Mouse (Mus musculus): Measurements from ENCODE around the gene Cdh9.

Gene Cdh9

GRCm38 (mm10) chr15:16728470-16729011, at the start of gene Cdh9:
Gene Cdh9, plus strand, starts transcription at chr15:16728756.
- peak in 1 of 2 experiments; percentile 2 for DNase-seq

- DNase-seq: no peak
These were observed 49.5 kb upstream of the Cdh9 start for GRCm38 (mm10) chr15:16679096-16679495.

- no peak for DNase-seq
These were observed 28.7 kb upstream of the Cdh9 start for GRCm38 (mm10) chr15:16699821-16700220.

- no peak for DNase-seq
These were observed 26.2 kb upstream of the Cdh9 start for GRCm38 (mm10) chr15:16702340-16702739.

GRCm38 (mm10) chr15:16739088-16739487, 10.5 kb downstream of the Cdh9 start:
- no peak for DNase-seq

GRCm38 (mm10) chr15:16746672-16747071, 18.1 kb downstream of the Cdh9 start:
- DNase-seq: no peak

- no peak for DNase-seq
These were observed 34.7 kb downstream of the Cdh9 start for GRCm38 (mm10) chr15:16763252-16763651.

DNA sequence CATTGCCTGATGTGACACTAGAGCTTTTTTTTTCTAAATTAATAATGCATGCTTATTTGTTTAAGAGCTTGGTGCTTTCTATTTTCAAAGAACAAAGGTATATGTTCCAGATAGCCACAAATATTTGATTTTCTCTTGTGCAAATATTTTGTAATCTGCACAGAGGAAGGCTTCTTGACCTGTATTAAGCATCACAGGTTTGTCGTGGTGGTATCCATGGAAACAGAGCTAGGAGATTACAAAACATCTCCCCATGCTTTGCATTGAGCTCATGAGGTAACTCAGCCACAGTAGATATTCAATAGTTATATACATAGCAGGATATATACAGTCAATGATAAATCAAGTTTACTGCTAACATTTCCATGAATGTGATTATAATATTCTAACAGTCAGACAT, 56.0 kb downstream of the Cdh9 start:
- DNase-seq: no peak

DNA sequence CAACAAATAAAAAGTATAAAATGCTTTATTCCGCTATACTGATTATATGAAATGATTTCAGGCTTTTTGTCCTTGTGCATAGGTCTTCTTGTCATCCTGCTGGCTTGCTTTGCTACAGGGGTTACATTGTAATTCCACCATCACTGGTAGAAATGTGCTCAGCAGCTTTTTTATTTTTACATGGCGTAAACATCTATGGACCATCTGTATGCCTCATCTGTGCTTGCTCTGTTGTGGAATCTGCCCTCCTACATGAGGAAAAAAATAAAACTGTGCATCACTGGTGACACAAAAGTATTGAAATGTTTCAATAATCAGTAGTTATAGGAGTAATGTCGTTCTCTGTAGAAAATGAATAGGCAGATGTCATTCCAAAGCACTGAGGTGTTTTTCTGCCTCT, 64.3 kb downstream of the Cdh9 start:
- no peak for DNase-seq

GRCm38 (mm10) chr15:16801302-16801701, 72.7 kb downstream of the Cdh9 start:
- no peak for DNase-seq

- DNase-seq: no peak
These were observed 82.2 kb downstream of the Cdh9 start for GRCm38 (mm10) chr15:16810787-16811186.

DNA sequence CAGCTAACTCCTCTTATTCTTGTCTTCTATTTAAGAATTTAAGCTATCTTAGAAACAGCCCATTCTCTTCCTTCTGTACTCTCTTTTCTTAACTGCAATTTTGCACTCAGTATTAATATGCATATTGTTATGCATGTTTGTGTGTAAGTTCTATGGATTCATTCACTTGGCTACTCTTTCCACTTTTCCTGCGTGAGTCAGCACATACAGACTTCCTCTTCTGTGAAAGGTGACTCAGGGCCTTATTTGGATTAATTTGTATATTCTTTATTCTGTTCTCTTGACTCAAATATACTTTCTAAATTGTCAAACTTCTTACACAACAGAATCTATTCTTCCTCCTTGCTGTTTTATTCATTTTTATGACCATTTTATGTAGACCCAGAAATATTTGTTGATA, 85.5 kb downstream of the Cdh9 start:
- no peak for DNase-seq

DNA sequence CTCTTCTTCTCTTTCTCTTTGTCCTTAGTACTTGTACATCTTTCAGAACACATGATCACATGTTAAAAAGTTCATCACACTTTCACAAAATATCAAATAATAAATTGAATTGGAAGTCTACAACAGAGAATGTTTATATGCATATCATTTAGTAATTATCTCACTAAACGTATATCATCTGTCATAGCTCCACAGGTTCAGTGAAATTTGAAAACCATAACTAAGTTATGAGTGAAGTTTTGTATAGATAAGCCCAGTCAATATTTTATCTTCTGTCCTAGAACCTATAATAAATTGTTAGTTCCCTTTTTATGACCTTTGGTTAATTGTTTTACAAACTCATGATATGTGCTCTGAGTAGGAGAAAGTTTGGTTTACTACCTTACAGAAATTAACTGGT, 106.2 kb downstream of the Cdh9 start:
- DNase-seq: no peak

- no peak for DNase-seq
These were observed 154.0 kb downstream of the Cdh9 start for GRCm38 (mm10) chr15:16882542-16882941.

- DNase-seq: no peak
These were observed 168.1 kb downstream of the Cdh9 start for GRCm38 (mm10) chr15:16896674-16897073.

All from kidney, adult 8-10 months (tissue).